In the genomic region with DNA sequence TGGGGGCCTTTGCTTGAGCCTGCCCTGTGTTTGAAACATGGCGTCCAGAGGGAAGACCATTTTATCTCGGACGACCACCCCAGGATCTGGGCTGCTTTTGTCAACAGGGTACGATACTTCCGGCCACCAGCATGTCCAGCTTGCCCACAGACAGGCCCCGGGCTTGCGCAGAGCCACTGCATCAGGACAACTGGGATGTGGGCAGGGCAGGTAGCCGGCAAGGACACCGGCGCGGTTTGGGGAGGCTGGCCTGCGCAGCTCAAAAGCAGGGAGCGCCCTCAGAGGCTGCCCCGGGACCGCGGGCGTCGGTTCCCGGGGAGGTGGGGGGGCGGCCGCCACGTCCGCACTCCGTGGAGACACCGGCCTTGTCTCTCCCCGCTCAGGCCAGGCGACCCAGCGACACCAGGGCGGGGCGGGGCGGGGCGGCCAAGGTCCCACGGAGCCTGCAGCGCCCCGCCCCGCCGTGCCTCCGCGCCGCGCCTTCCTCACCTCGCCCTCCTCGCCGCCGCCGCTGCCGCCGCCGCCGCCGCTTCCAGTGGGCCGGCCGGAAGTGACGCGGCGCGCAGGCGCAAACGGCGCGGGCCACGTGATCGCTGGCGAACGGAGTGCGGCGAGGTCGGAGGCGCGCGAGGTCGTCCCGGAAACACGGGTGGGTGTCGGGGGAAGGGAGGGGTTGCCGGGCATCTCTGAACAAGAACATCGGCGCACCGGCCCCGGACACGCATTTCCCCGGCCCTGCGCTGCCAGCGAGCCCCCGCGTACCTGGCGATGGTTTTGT, we compare ENCODE assay signal across 8 mouse cellular contexts. TPM values are rescaled to one million over a fixed set of nuclear protein-coding genes. Genes with fewer than 3 reads are reported as not detected.
A peak's percentile ranks its signal among the peaks of the same experiment; 100 is the strongest.
DNase-seq lines count a peak whose midpoint lies in the region; ATAC-seq and TF ChIP-seq lines count a peak whose summit lies in the region.

A gene (minus strand): TSS at position 560 of the 778 bp plus-strand sequence.

- H3K9me3 ChIP-seq in CH12.LX (replicated peaks; ENCODE audit: low read length): no peaks in the 10 kb centered on the region
- H3K9me3 ChIP-seq in forebrain, embryonic 11.5 days (ENCODE audit: control insufficient read depth, low read length): no peaks in the 10 kb centered on the region
- H3K9me3 ChIP-seq in heart, embryonic 15.5 days (replicated peaks): no peaks in the 10 kb centered on the region
- H3K9me3 ChIP-seq in liver, embryonic 13.5 days (replicated peaks): no peaks in the 10 kb centered on the region
- no peaks in the 10 kb centered on the region for H3K9me3 ChIP-seq in stomach, embryonic 14.5 days (ENCODE audit: control insufficient read depth, low read depth, low read length)

- H3K27me3 ChIP-seq in CH12.LX (replicated peaks): no peaks in the 10 kb centered on the region
- H3K27me3 ChIP-seq in forebrain, embryonic 11.5 days (ENCODE audit: control insufficient read depth, insufficient read depth, low read length): no peaks in the 10 kb centered on the region
- no peaks in the 10 kb centered on the region for H3K27me3 ChIP-seq in heart, embryonic 15.5 days
- H3K27me3 ChIP-seq in liver, embryonic 13.5 days: no peaks in the 10 kb centered on the region
- H3K27me3 ChIP-seq in stomach, embryonic 14.5 days (ENCODE audit: control insufficient read depth, insufficient read depth, low read length): no peaks in the 10 kb centered on the region

- peaks cover 11 to 28% of the 10 kb centered on the region in 2 experiments for H3K4me1 ChIP-seq in CH12.LX (ENCODE audit: control insufficient read depth in 1 of 2, insufficient read depth in 2 of 2)
- H3K4me1 ChIP-seq in forebrain, embryonic 11.5 days (replicated peaks; ENCODE audit: control insufficient read depth, insufficient read depth, low read length): peaks cover 3% of the 10 kb centered on the region; the same call in 1 of the 2 replicates
- H3K4me1 ChIP-seq in heart, embryonic 15.5 days (replicated peaks): peaks cover 29% of the 10 kb centered on the region
- H3K4me1 ChIP-seq in liver, embryonic 13.5 days (replicated peaks): peaks cover 54% of the 10 kb centered on the region
- peaks cover 22% of the 10 kb centered on the region for H3K4me1 ChIP-seq in stomach, embryonic 14.5 days (ENCODE audit: control insufficient read depth, insufficient read depth, low read length)

- WGBS in forebrain, embryonic 11.5 days: under 1% methylated on average over 75 of the region's 87 CpGs
- WGBS in heart, embryonic 15.5 days: under 1% methylated on average over 67 of the region's 87 CpGs
- WGBS in liver, embryonic 13.5 days (ENCODE audit: insufficient replicate concordance): under 1% methylated on average over 84 of the region's 87 CpGs
- under 1% methylated on average over 73 of the region's 87 CpGs for WGBS in stomach, embryonic 14.5 days

- H3K9ac ChIP-seq in CH12.LX (ENCODE audit: insufficient read depth, low read depth): peak within 1 kb of the TSS; percentile 81
- peak within 1 kb of the TSS; percentile 82 for H3K9ac ChIP-seq in forebrain, embryonic 11.5 days (ENCODE audit: low read length)
- H3K9ac ChIP-seq in heart, embryonic 15.5 days: peak within 1 kb of the TSS; percentile 97
- peak within 1 kb of the TSS; percentile 97 for H3K9ac ChIP-seq in liver, embryonic 13.5 days
- H3K9ac ChIP-seq in stomach, embryonic 14.5 days (replicated peaks; ENCODE audit: low read depth, low read length): peak within 1 kb of the TSS; percentile 99

- in situ Hi-C loops in CH12.LX (cut with MboI; ENCODE audit: low pct_ligation_motif_present, low pct_unique_long_range_greater_than_20kb, low sequenced_read_pairs): no loop called here

- dilution Hi-C loops in CH12.LX (cut with MboI; ENCODE audit: extremely low pct_ligation_motif_present, extremely low pct_unique_long_range_greater_than_20kb, low sequenced_read_pairs): no loop called here

- no peak for TF ChIP-seq RAD21 in CH12.LX (IDR thresholded peaks at IDR 0.05; ENCODE audit: low read depth, low read length)

- peak; percentile 91 for ATAC-seq in forebrain, embryonic 11.5 days (replicated peaks; ENCODE audit: low FRiP score)
- ATAC-seq in heart, embryonic 15.5 days (replicated peaks; ENCODE audit: insufficient number of reproducible peaks, insufficient read depth, low FRiP score, low read depth): peak; percentile 89
- ATAC-seq in liver, embryonic 13.5 days (ENCODE audit: low read depth): peak; percentile 94
- ATAC-seq in stomach, embryonic 14.5 days (ENCODE audit: insufficient number of reproducible peaks, insufficient read depth, low FRiP score, low read depth): peak; percentile 84

- H3K79me2 ChIP-seq in CH12.LX (replicated peaks; ENCODE audit: control insufficient read depth, extremely low read depth, insufficient read depth, poor library complexity, severe bottlenecking): no peaks in the 10 kb centered on the region

- TF ChIP-seq EP300 in CH12.LX (IDR thresholded peaks at IDR 0.05; ENCODE audit: low read length): no peak

- peaks cover 6 to 47% of the 10 kb centered on the region in 2 experiments for H3K36me3 ChIP-seq in CH12.LX (replicated peaks in 1 of 2; ENCODE audit: control insufficient read depth in 1 of 2, insufficient read depth in 1 of 2, low read length in 1 of 2)
- peaks cover 2% of the 10 kb centered on the region; the same call in 1 of the 2 replicates for H3K36me3 ChIP-seq in forebrain, embryonic 11.5 days (ENCODE audit: control insufficient read depth, insufficient read depth, low read length)
- H3K36me3 ChIP-seq in heart, embryonic 15.5 days: peaks cover 8% of the 10 kb centered on the region; the same call in 1 of the 2 replicates
- H3K36me3 ChIP-seq in liver, embryonic 13.5 days: peaks cover 8% of the 10 kb centered on the region
- peaks cover 8% of the 10 kb centered on the region; the same call in 1 of the 2 replicates for H3K36me3 ChIP-seq in stomach, embryonic 14.5 days (ENCODE audit: control insufficient read depth, insufficient read depth, low read length)

- TF ChIP-seq CTCF in CH12.LX (conservative IDR thresholded peaks at IDR 0.05 in 1 of 2, IDR thresholded peaks at IDR 0.05 in 1 of 2; ENCODE audit: low read depth in 2 of 2, low read length in 2 of 2): no peak

- peak within 1 kb of the TSS; percentile 77 for H3K4me2 ChIP-seq in CH12.LX (ENCODE audit: insufficient read depth, low read depth, poor library complexity, severe bottlenecking)
- peak within 1 kb of the TSS; percentile 72 for H3K4me2 ChIP-seq in forebrain, embryonic 11.5 days (ENCODE audit: low read depth, low read length, severe bottlenecking)
- peak within 1 kb of the TSS; percentile 87 for H3K4me2 ChIP-seq in heart, embryonic 15.5 days
- peak within 1 kb of the TSS; percentile 97 for H3K4me2 ChIP-seq in liver, embryonic 13.5 days
- H3K4me2 ChIP-seq in stomach, embryonic 14.5 days (replicated peaks; ENCODE audit: low read depth, low read length): peak within 1 kb of the TSS; percentile 95

- H3K27ac ChIP-seq in CH12.LX (ENCODE audit: insufficient read depth, low read depth): peak within 1 kb of the TSS; percentile 18
- H3K27ac ChIP-seq in forebrain, embryonic 11.5 days (ENCODE audit: low read depth, low read length): peak within 1 kb of the TSS; percentile 58
- H3K27ac ChIP-seq in heart, embryonic 15.5 days: peak within 1 kb of the TSS; percentile 94
- peak within 1 kb of the TSS; percentile 97 for H3K27ac ChIP-seq in liver, embryonic 13.5 days
- peak within 1 kb of the TSS; percentile 97 for H3K27ac ChIP-seq in stomach, embryonic 14.5 days (ENCODE audit: low read length)

- peak within 1 kb of the TSS; percentile 75 to 87 (median 81) for H3K4me3 ChIP-seq in CH12.LX (replicated peaks in 1 of 3; ENCODE audit: low read depth in 2 of 3, low read length in 2 of 3, poor library complexity in 1 of 3)
- peak within 1 kb of the TSS; percentile 86 for H3K4me3 ChIP-seq in forebrain, embryonic 11.5 days (ENCODE audit: low read depth, low read length)
- peak within 1 kb of the TSS; percentile 96 for H3K4me3 ChIP-seq in heart, embryonic 15.5 days
- H3K4me3 ChIP-seq in liver, embryonic 13.5 days (replicated peaks): peak within 1 kb of the TSS; percentile 84
- H3K4me3 ChIP-seq in stomach, embryonic 14.5 days (ENCODE audit: low read depth, low read length): peak within 1 kb of the TSS; percentile 96

- peak; percentile 91 for TF ChIP-seq POLR2A in CH12.LX (IDR thresholded peaks at IDR 0.05; ENCODE audit: low read depth, low read length)

- DNase-seq in CH12.LX (ENCODE audit: extremely low read depth): peak; percentile 89
- DNase-seq in c-Kit-positive CD71-positive TER-119-negative erythroid progenitor cells, embryonic 14.5 days (ENCODE audit: low read depth): peak; percentile 80
- peak; percentile 95 for DNase-seq in forebrain, embryonic 11.5 days (ENCODE audit: low spot score)
- DNase-seq in kidney, postnatal 25 days: peak; percentile 95 to 97
- peak; percentile 85 for DNase-seq in liver, embryonic 13.5 days
- peak; percentile 91 to 93 for DNase-seq in natural killer cell, adult 2 months (ENCODE audit: low spot score in 2 of 2)

TF ChIP-seq in CH12.LX, 34 proteins besides CTCF, POLR2A, EP300 and RAD21 (continues in another document):
- TF ChIP-seq ZC3H11A (IDR thresholded peaks at IDR 0.05; ENCODE audit: low read depth, low read length): no peak
- no peak for TF ChIP-seq RCOR1 (conservative IDR thresholded peaks at IDR 0.05; ENCODE audit: low read depth, low read length)
- no peak for TF ChIP-seq MAFK (IDR thresholded peaks at IDR 0.05; ENCODE audit: insufficient replicate concordance, low read length)
- TF ChIP-seq NELFE (IDR thresholded peaks at IDR 0.05; ENCODE audit: low read depth, low read length): peak; percentile 70
- TF ChIP-seq E2F4 (IDR thresholded peaks at IDR 0.05; ENCODE audit: insufficient replicate concordance, low read depth, low read length): no peak
- TF ChIP-seq SIN3A (IDR thresholded peaks at IDR 0.05; ENCODE audit: low read length): peak; percentile 72
- peak; percentile 87 for TF ChIP-seq NRF1 (IDR thresholded peaks at IDR 0.05; ENCODE audit: low read depth, low read length)
- TF ChIP-seq USF2 (conservative IDR thresholded peaks at IDR 0.05; ENCODE audit: low read depth, low read length): peak; percentile 82
- TF ChIP-seq KAT2A (IDR thresholded peaks at IDR 0.05; ENCODE audit: insufficient replicate concordance, low read length): peak; percentile 52; the same call in 1 of the 2 replicates
- no peak; the same call in none of the 2 replicates for TF ChIP-seq CHD2 (IDR thresholded peaks at IDR 0.05; ENCODE audit: low read length)
- no peak for TF ChIP-seq SMC3 (IDR thresholded peaks at IDR 0.05; ENCODE audit: low read depth, low read length)
- TF ChIP-seq JUN (IDR thresholded peaks at IDR 0.05; ENCODE audit: insufficient read depth, low read depth, low read length): no peak

RNA-seq across cellular contexts. Expression of the gene that starts here (rescaled TPM):
- total RNA-seq in CH12.LX (2012; rRNA removed) (25.8 and 39.6 TPM in 2 replicates), CH12.LX (2014; rRNA removed) (37.6 and 46.2 TPM in 2 replicates)
- 60.2 and 66.5 TPM in 2 replicates for polyA plus RNA-seq in CH12.LX (2012; ENCODE audit: insufficient read length, low read depth)
- 213 and 247 TPM in 2 replicates for polyA plus RNA-seq in forebrain, embryonic 11.5 days (2014; fragmentation: Nextera tagmentation; extraction: Ambion mirVana)
- 119 and 143 TPM in 2 replicates for polyA plus RNA-seq in heart, embryonic 15.5 days (2015; fragmentation: Nextera tagmentation; extraction: Ambion mirVana)
- polyA plus RNA-seq in liver, embryonic 13.5 days (2015; fragmentation: Nextera tagmentation; extraction: Ambion mirVana): 45.7 and 46.9 TPM in 2 replicates
- 229 and 239 TPM in 2 replicates for polyA plus RNA-seq in stomach, embryonic 14.5 days (2014; fragmentation: Nextera tagmentation; extraction: Ambion mirVana)

Comparison
In these comparisons a context has a peak if more than half of its experiments do, and no peak if none do; other contexts are left out.
1. Peak in every context shown above with its lines: DNase-seq, ATAC-seq, H3K4me3 ChIP-seq and H3K27ac ChIP-seq.
2. H3K27ac ChIP-seq: peak in every context shown above with its lines; median percentile 97 in liver, embryonic 13.5 days; 97 in stomach, embryonic 14.5 days; 94 in heart, embryonic 15.5 days; 58 in forebrain, embryonic 11.5 days; 18 in CH12.LX.